Mouse (Mus musculus) embryonic fibroblast, embryonic 13.5 days (primary cell): ENCODE measurements at regions not wholly inside any gene's neighbourhood (a gene's known extent, or its start where the extent isn't known, plus 50 kb on each side); places are given as distances from the start of the nearest gene placed in this dataset.

Experiments
- CTCF ChIP-seq: IDR thresholded peaks from 2 replicates; pipeline ENCODE4 v1.5.1; 2011; ENCODE audit warnings: mild to moderate bottlenecking, control low read depth, low read length, moderate library complexity, borderline replicate concordance; ENCODE audit not compliant: insufficient read depth
- POLR2A ChIP-seq: IDR thresholded peaks from 2 replicates; pipeline ENCODE4 v1.6.1; 2011; ENCODE audit warnings: low read depth, mild to moderate bottlenecking, control low read depth, low read length, moderate library complexity

DNA sequence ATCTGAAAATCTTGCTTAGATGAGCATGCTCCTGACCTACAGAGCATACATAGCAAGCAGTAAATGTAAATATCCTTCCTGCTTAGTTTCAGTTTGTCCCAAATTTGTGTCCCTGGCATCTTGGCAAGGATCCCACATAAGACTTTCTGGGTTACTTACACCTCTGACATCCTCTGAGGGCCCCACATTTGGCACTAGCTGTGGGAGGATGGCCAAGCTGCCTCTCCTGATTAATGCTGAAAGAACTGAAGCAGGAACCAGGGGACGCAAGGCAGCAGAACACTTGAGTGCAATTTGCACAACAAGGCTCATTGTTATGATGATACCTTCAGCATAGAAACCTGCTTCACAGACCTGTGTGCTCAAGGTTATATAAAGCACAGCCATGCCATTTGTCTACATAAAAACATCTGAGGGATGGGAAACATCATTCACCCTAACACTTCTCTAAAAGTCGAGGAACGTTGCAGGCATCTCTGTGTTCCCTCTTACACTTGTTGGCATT, 441.7 kb downstream of the Adam3 start:
- TF ChIP-seq CTCF: no peak
- no peak for TF ChIP-seq POLR2A
